ENCODE assay signal across 8 mouse cellular contexts in genomic region chr13:3633895-3634811, GRCm38 (mm10). TPM values are rescaled to one million over a fixed set of nuclear protein-coding genes. Genes with fewer than 3 reads are reported as not detected.
DNase-seq lines count a peak whose midpoint lies in the region; ATAC-seq and TF ChIP-seq lines count a peak whose summit lies in the region.

Gene Asb13, plus strand, starts transcription at chr13:3634032.

- no peak for TF ChIP-seq CTCF in E14TG2a.4 (conservative IDR thresholded peaks at IDR 0.05; ENCODE audit: low read length)
- TF ChIP-seq CTCF in liver, postnatal 0 days (IDR thresholded peaks at IDR 0.05; ENCODE audit: low read depth), result 0 out of 2 replicates have a peak, but pooled peaks have one; percentile 12

- H3K27me3 ChIP-seq in E14TG2a.4 (ENCODE audit: insufficient read depth, low read length), result peaks cover 23% of the 10 kb centered on the region
- no peaks in the 10 kb centered on the region for H3K27me3 ChIP-seq in forebrain, embryonic 14.5 days (replicated peaks; ENCODE audit: control insufficient read depth, insufficient read depth, low read length)
- H3K27me3 ChIP-seq in liver, postnatal 0 days (ENCODE audit: insufficient read depth, low read length), result no peaks in the 10 kb centered on the region
- peaks cover 4% of the 10 kb centered on the region for H3K27me3 ChIP-seq in neural tube, embryonic 13.5 days

- H3K27ac ChIP-seq in forebrain, embryonic 14.5 days (ENCODE audit: low read depth, low read length), result no peak within 1 kb of the TSS
- peak within 1 kb of the TSS; percentile 74 for H3K27ac ChIP-seq in liver, postnatal 0 days (ENCODE audit: low read depth)
- peak within 1 kb of the TSS; percentile 30 for H3K27ac ChIP-seq in neural tube, embryonic 13.5 days (replicated peaks)

- H3K9ac ChIP-seq in forebrain, embryonic 14.5 days (ENCODE audit: low read length), result peak within 1 kb of the TSS; percentile 84
- peak within 1 kb of the TSS; percentile 71 for H3K9ac ChIP-seq in liver, postnatal 0 days (replicated peaks)
- H3K9ac ChIP-seq in neural tube, embryonic 13.5 days, result peak within 1 kb of the TSS; percentile 80

- under 1% methylated on average over 47 of the region's 47 CpGs for WGBS in forebrain, embryonic 14.5 days
- 2% methylated on average over 47 of the region's 47 CpGs for WGBS in liver, postnatal 0 days (ENCODE audit: insufficient replicate concordance)
- WGBS in neural tube, embryonic 13.5 days, result under 1% methylated on average over 47 of the region's 47 CpGs

- H3K9me3 ChIP-seq in E14TG2a.4 (ENCODE audit: low read length), result peaks cover 8% of the 10 kb centered on the region
- no peaks in the 10 kb centered on the region for H3K9me3 ChIP-seq in forebrain, embryonic 14.5 days (replicated peaks; ENCODE audit: control insufficient read depth, low read length)
- H3K9me3 ChIP-seq in liver, postnatal 0 days (ENCODE audit: low read length), result no peaks in the 10 kb centered on the region
- no peaks in the 10 kb centered on the region for H3K9me3 ChIP-seq in neural tube, embryonic 13.5 days

- H3K36me3 ChIP-seq in E14TG2a.4 (ENCODE audit: insufficient read depth, low read length), result no peaks in the 10 kb centered on the region
- H3K36me3 ChIP-seq in forebrain, embryonic 14.5 days (ENCODE audit: control insufficient read depth, insufficient read depth, low read length), result no peaks in the 10 kb centered on the region
- no peaks in the 10 kb centered on the region for H3K36me3 ChIP-seq in liver, postnatal 0 days (replicated peaks; ENCODE audit: insufficient read depth, low read length)
- no peaks in the 10 kb centered on the region for H3K36me3 ChIP-seq in neural tube, embryonic 13.5 days

- H3K4me1 ChIP-seq in E14TG2a.4 (replicated peaks; ENCODE audit: low read depth, low read length), result peaks cover 13% of the 10 kb centered on the region; the same call in 1 of the 2 replicates
- H3K4me1 ChIP-seq in forebrain, embryonic 14.5 days (ENCODE audit: control insufficient read depth, insufficient read depth, low read length), result peaks cover 3% of the 10 kb centered on the region; the same call in 1 of the 2 replicates
- H3K4me1 ChIP-seq in liver, postnatal 0 days (ENCODE audit: insufficient read depth), result peaks cover 6% of the 10 kb centered on the region; the same call in 1 of the 2 replicates
- peaks cover 3% of the 10 kb centered on the region; the same call in 1 of the 2 replicates for H3K4me1 ChIP-seq in neural tube, embryonic 13.5 days (replicated peaks)

- intact Hi-C loops in heart, postnatal 10 days (cut with DNase I), result loop anchor here (2.0 kb wide), 1 partner anchor 23 kb away; the partner anchor contains the start of gene Fam208b

- peak; percentile 82 for DNase-seq in cerebellum, adult 11 months
- DNase-seq in forebrain, embryonic 14.5 days (ENCODE audit: low spot score), result peak; percentile 84
- peak; percentile 85 to 87 for DNase-seq in heart, postnatal 10 days
- DNase-seq in layer of hippocampus, adult 11-12 months (ENCODE audit: low spot score), result peak; percentile 85
- DNase-seq in liver, postnatal 0 days, result peak; percentile 86
- DNase-seq in telencephalon, adult 2 months (ENCODE audit: low read depth, low spot score), result peak; percentile 75

- TF ChIP-seq EP300 in liver, postnatal 0 days (IDR thresholded peaks at IDR 0.05; ENCODE audit: low read depth), result no peak

- H3K4me3 ChIP-seq in E14TG2a.4 (replicated peaks; ENCODE audit: low read length), result peak within 1 kb of the TSS; percentile 82
- peak within 1 kb of the TSS; percentile 60 for H3K4me3 ChIP-seq in forebrain, embryonic 14.5 days (ENCODE audit: low read depth, low read length)
- H3K4me3 ChIP-seq in liver, postnatal 0 days (ENCODE audit: low read depth, low read length), result peak within 1 kb of the TSS; percentile 72
- H3K4me3 ChIP-seq in neural tube, embryonic 13.5 days, result peak within 1 kb of the TSS; percentile 56

- peak within 1 kb of the TSS; percentile 69 for H3K4me2 ChIP-seq in forebrain, embryonic 14.5 days (ENCODE audit: low read length)
- H3K4me2 ChIP-seq in liver, postnatal 0 days (ENCODE audit: low read depth, low read length), result peak within 1 kb of the TSS; percentile 87
- H3K4me2 ChIP-seq in neural tube, embryonic 13.5 days, result peak within 1 kb of the TSS; percentile 75

- peak; percentile 96 for ATAC-seq in forebrain, embryonic 14.5 days
- ATAC-seq in liver, postnatal 0 days, result peak; percentile 93
- ATAC-seq in neural tube, embryonic 13.5 days (ENCODE audit: low read depth), result peak; percentile 97

RNA-seq across cellular contexts. Expression of gene Asb13, which starts in this region (rescaled TPM):
- 6.0 and 6.6 TPM in 2 replicates for polyA plus RNA-seq in forebrain, embryonic 14.5 days (2014; fragmentation: Nextera tagmentation; extraction: Ambion mirVana)
- 1 to 10 TPM; 6.7 to 8.2 TPM for total RNA-seq in heart, postnatal 10 days (2021)
- polyA plus RNA-seq in liver, postnatal 0 days (2015; fragmentation: Nextera tagmentation; extraction: Ambion mirVana), result 5.6 and 7.8 TPM in 2 replicates
- 12.2 and 14.9 TPM in 2 replicates for polyA plus RNA-seq in neural tube, embryonic 13.5 days (2015; fragmentation: Nextera tagmentation; extraction: Ambion mirVana)
